ENCODE assay signal across 12 mouse cellular contexts in the genomic region with DNA sequence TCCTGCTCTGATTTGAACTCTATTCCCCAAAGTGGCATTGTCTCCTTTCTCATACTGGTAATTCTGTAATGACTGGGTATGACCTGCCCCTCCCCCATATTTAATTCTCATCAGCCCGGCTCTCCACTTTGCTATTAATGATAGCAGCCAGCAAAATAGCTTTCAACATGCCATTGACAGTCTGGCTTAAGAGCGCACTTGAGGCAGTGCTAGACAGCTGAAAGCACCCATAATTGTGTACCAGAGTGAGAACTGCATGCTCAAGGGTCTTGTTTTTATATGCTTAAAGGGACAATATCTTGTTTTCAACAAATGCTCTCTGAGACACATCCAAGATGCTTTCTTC. TPM values are rescaled to one million over a fixed set of nuclear protein-coding genes. Genes with fewer than 3 reads are reported as not detected.
DNase-seq lines count a peak whose midpoint lies in the region; ATAC-seq and TF ChIP-seq lines count a peak whose summit lies in the region.
"Had no signal": no experiment of that assay in that cellular context is flagged by ENCODE, and none has a peak within 500 bp of the region (broad histone marks: within the 10 kb centered on the region; RNA-seq: fewer than 3 reads in every experiment).

No protein-coding gene starts in this region.

- intact Hi-C loops in heart, postnatal 14 days (cut with DNase I) = no loop called here

- no peaks in the 10 kb centered on the region for H3K27me3 ChIP-seq in limb, embryonic 12.5 days
- H3K27me3 ChIP-seq in limb, embryonic 10.5 days (ENCODE audit: low read depth, poor library complexity, severe bottlenecking) = peaks cover 24% of the 10 kb centered on the region; the same call in 1 of the 2 replicates
- no peaks in the 10 kb centered on the region for H3K27me3 ChIP-seq in forebrain, postnatal 0 days (ENCODE audit: insufficient read depth, low read length)
- no peaks in the 10 kb centered on the region for H3K27me3 ChIP-seq in midbrain, postnatal 0 days (ENCODE audit: insufficient read depth, low read length)
- H3K27me3 ChIP-seq: stomach, embryonic 15.5 days had no signal

- peaks cover 100% of the 10 kb centered on the region for H3K4me1 ChIP-seq in limb, embryonic 12.5 days (replicated peaks)
- peaks cover 99% of the 10 kb centered on the region for H3K4me1 ChIP-seq in limb, embryonic 10.5 days
- H3K4me1 ChIP-seq in forebrain, postnatal 0 days (ENCODE audit: insufficient read depth) = peaks cover 53% of the 10 kb centered on the region
- peaks cover 63% of the 10 kb centered on the region for H3K4me1 ChIP-seq in midbrain, postnatal 0 days (ENCODE audit: insufficient read depth, low read length)

- no peak for TF ChIP-seq CTCF in forebrain, postnatal 0 days (IDR thresholded peaks at IDR 0.05; ENCODE audit: low read depth)
- TF ChIP-seq CTCF in midbrain, postnatal 0 days (IDR thresholded peaks at IDR 0.05) = no peak

- ATAC-seq in limb, embryonic 12.5 days (ENCODE audit: insufficient number of reproducible peaks, insufficient read depth, low FRiP score, low TSS enrichment, low read depth) = no peak
- ATAC-seq in forebrain, postnatal 0 days = peak; percentile 58; the same call in 1 of the 2 replicates
- no peak for ATAC-seq in midbrain, postnatal 0 days (ENCODE audit: low FRiP score)
- no peak for ATAC-seq in granulocyte monocyte progenitor cell, adult 5-6 weeks (replicated peaks; ENCODE audit: poor library complexity, severe bottlenecking)

- peak overlapping the region; percentile 92 for H3K4me2 ChIP-seq in limb, embryonic 12.5 days
- no peak overlapping the region for H3K4me2 ChIP-seq in forebrain, postnatal 0 days (ENCODE audit: low read depth)
- peak overlapping the region; percentile 26 for H3K4me2 ChIP-seq in midbrain, postnatal 0 days (ENCODE audit: low read depth, low read length, poor library complexity, severe bottlenecking)
- H3K4me2 ChIP-seq: stomach, embryonic 15.5 days had no signal

- WGBS in limb, embryonic 12.5 days = 54% methylated on average over 2 of the region's 2 CpGs
- 83% methylated on average over 2 of the region's 2 CpGs for WGBS in limb, embryonic 10.5 days
- 17% methylated on average over 2 of the region's 2 CpGs for WGBS in forebrain, postnatal 0 days
- WGBS in midbrain, postnatal 0 days = 32% methylated on average over 2 of the region's 2 CpGs

- H3K27ac ChIP-seq in limb, embryonic 12.5 days = no peak overlapping the region
- H3K27ac ChIP-seq in limb, embryonic 10.5 days = no peak overlapping the region
- no peak overlapping the region for H3K27ac ChIP-seq in forebrain, postnatal 0 days (ENCODE audit: low read depth, low read length)
- no peak overlapping the region for H3K27ac ChIP-seq in midbrain, postnatal 0 days (ENCODE audit: low read depth, low read length)
- H3K27ac ChIP-seq: macrophage; stomach, embryonic 15.5 days had no signal

- peaks cover 87% of the 10 kb centered on the region for H3K36me3 ChIP-seq in limb, embryonic 12.5 days
- peaks cover 90% of the 10 kb centered on the region for H3K36me3 ChIP-seq in limb, embryonic 10.5 days
- peaks cover 4% of the 10 kb centered on the region; the same call in 1 of the 2 replicates for H3K36me3 ChIP-seq in forebrain, postnatal 0 days (ENCODE audit: insufficient read depth)
- H3K36me3 ChIP-seq in midbrain, postnatal 0 days (ENCODE audit: insufficient read depth, low read length) = no peaks in the 10 kb centered on the region

- H3K9me3 ChIP-seq in limb, embryonic 12.5 days = no peaks in the 10 kb centered on the region
- no peaks in the 10 kb centered on the region for H3K9me3 ChIP-seq in limb, embryonic 10.5 days (replicated peaks)
- H3K9me3 ChIP-seq in forebrain, postnatal 0 days (ENCODE audit: low read length) = no peaks in the 10 kb centered on the region
- H3K9me3 ChIP-seq in midbrain, postnatal 0 days (ENCODE audit: low read length) = no peaks in the 10 kb centered on the region
- H3K9me3 ChIP-seq: stomach, embryonic 15.5 days had no signal

- no peak overlapping the region for H3K4me3 ChIP-seq in limb, embryonic 12.5 days (replicated peaks)
- no peak overlapping the region for H3K4me3 ChIP-seq in limb, embryonic 10.5 days
- no peak overlapping the region for H3K4me3 ChIP-seq in forebrain, postnatal 0 days (ENCODE audit: low read depth, low read length)
- H3K4me3 ChIP-seq in midbrain, postnatal 0 days (ENCODE audit: low read depth, low read length) = no peak overlapping the region
- H3K4me3 ChIP-seq: stomach, embryonic 15.5 days had no signal

- H3K9ac ChIP-seq in limb, embryonic 12.5 days (replicated peaks) = no peak overlapping the region
- H3K9ac ChIP-seq in forebrain, postnatal 0 days = no peak overlapping the region
- H3K9ac ChIP-seq in midbrain, postnatal 0 days (replicated peaks; ENCODE audit: low read length, poor library complexity, severe bottlenecking) = no peak overlapping the region
- H3K9ac ChIP-seq: stomach, embryonic 15.5 days had no signal

- DNase-seq in heart, adult 11 months = peak; percentile 92
- DNase-seq in heart, postnatal 14 days = no peak
- no peak for DNase-seq in limb, embryonic 10.5 days (ENCODE audit: low spot score)
- DNase-seq in forebrain, postnatal 0 days = peak; percentile 62
- DNase-seq in midbrain, postnatal 0 days (ENCODE audit: low spot score) = no peak
- DNase-seq in kidney, postnatal 25 days = no peak
- DNase-seq: cerebellum, adult 18-20 months; right cerebral cortex, postnatal 25 days had no signal

RNA-seq across cellular contexts. Expression of a gene that starts 8.9 kb away (rescaled TPM):
- total RNA-seq in heart, postnatal 14 days (2021) = 10 to 100 TPM; 24.4 to 29.0 TPM
- 59.1 and 71.2 TPM in 2 replicates for polyA plus RNA-seq in limb, embryonic 12.5 days (2016; fragmentation: Nextera tagmentation; extraction: Ambion mirVana)
- 53.4 and 55.7 TPM in 2 replicates for polyA plus RNA-seq in limb, embryonic 10.5 days (2016; fragmentation: Nextera tagmentation; extraction: Ambion mirVana)
- total RNA-seq in forebrain, postnatal 0 days (2014; rRNA removed) = 63.3 and 66.3 TPM in 2 replicates
- 16.3 and 21.1 TPM in 2 replicates for polyA plus RNA-seq in forebrain, postnatal 0 days (2015; fragmentation: Nextera tagmentation; extraction: Ambion mirVana)
- total RNA-seq in midbrain, postnatal 0 days (2014; rRNA removed) = 82.2 and 94.9 TPM in 2 replicates
- 20.2 and 21.8 TPM in 2 replicates for polyA plus RNA-seq in midbrain, postnatal 0 days (2015; fragmentation: Nextera tagmentation; extraction: Ambion mirVana)
- 83.8 and 91.4 TPM in 2 replicates for total RNA-seq in granulocyte monocyte progenitor cell, adult 5-6 weeks (2014; fragmentation: Nextera tagmentation)
- total RNA-seq in granulocyte monocyte progenitor cell, adult 5-6 weeks (2017) = 34.6 and 40.9 TPM in 2 replicates

Comparison
In these comparisons a context has a peak if more than half of its experiments do, and no peak if none do; other contexts are left out.
1. DNase-seq: peak in heart, adult 11 months (single experiment) and forebrain, postnatal 0 days (single experiment); none in heart, postnatal 14 days (0 of 2), limb, embryonic 10.5 days (single experiment), midbrain, postnatal 0 days (single experiment) and kidney, postnatal 25 days (0 of 2).